Mouse (Mus musculus): ENCODE results near the gene Plekhs1. TPM values are rescaled to one million over a fixed set of nuclear protein-coding genes. Genes with fewer than 3 reads are reported as not detected.

Gene Plekhs1
- total and polyA plus RNA-seq, 2 experiments from 2014 or later, result 0.05 to 0.31 TPM

DNA sequence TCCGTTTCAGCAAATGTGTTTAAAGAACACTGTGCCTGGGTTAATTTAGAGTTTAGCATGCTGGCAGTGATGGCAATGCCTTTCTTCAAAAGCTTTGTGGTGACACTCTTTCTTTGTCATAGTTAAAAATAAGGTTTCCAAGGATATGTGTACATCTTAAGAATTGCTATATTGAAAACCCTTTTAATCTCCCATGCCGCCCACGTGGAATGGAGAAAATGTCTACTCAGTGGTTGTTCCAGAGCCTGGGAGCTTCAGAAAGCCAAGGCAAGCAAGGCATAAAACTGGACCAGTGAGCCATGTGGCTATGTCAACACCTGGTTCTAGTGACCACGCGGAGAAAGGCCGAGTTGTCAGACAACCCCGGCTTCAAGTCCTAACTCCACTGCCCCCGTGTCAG is 11.9 kb upstream of the Plekhs1 start:
- Histone ChIP-seq H3K27me3 (ENCODE audit: control insufficient read depth, insufficient read depth, low read length) (no peaks in the 10 kb centered on the region), H3K9ac (replicated peaks; ENCODE audit: low read depth, low read length) (no peak overlapping the region), H3K4me3 (ENCODE audit: low read depth, low read length) (no peak overlapping the region), H3K36me3 (replicated peaks; ENCODE audit: control insufficient read depth, insufficient read depth, low read length) (no peaks in the 10 kb centered on the region), H3K9me3 (replicated peaks; ENCODE audit: control insufficient read depth, low read length) (no peaks in the 10 kb centered on the region), H3K27ac (ENCODE audit: low read depth) (no peak overlapping the region), H3K4me2 (ENCODE audit: low read depth, low read length) (no peak overlapping the region), H3K4me1 (ENCODE audit: control insufficient read depth, insufficient read depth) (no peaks in the 10 kb centered on the region)
- no peak for DNase-seq (ENCODE audit: low spot score)
- no peak for ATAC-seq (ENCODE audit: insufficient read depth, low read depth)
- TF ChIP-seq EP300 (IDR thresholded peaks at IDR 0.05; ENCODE audit: low read depth) (no peak), CTCF (IDR thresholded peaks at IDR 0.05; ENCODE audit: low read depth) (no peak)
- WGBS, result 83% methylated on average over 8 of the region's 8 CpGs

DNA sequence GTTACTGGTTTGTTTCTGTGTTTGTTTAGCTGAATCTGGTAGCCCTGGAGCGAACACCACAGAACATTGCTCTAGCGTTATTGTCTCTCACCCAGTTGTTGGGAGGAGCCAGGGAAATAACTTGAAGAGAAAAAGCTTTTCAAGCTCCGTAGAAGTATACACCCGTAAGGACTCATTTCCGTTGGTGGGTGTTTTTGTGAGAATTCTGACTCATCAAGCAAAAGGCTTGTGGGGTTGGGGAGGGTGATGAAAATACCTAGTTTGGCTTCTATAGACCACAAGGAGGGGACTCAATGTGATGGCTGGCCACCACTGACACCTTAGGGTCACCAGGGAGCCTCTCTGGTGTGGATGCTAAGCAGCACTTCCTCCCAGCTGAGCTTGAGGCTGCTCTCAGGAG is 10.5 kb upstream of the Plekhs1 start:
- ATAC-seq (ENCODE audit: insufficient read depth, low read depth), result no peak
- Histone ChIP-seq H3K4me3 (ENCODE audit: low read depth, low read length) (no peak overlapping the region), H3K36me3 (replicated peaks; ENCODE audit: control insufficient read depth, insufficient read depth, low read length) (no peaks in the 10 kb centered on the region), H3K4me1 (ENCODE audit: control insufficient read depth, insufficient read depth) (no peaks in the 10 kb centered on the region), H3K27me3 (ENCODE audit: control insufficient read depth, insufficient read depth, low read length) (no peaks in the 10 kb centered on the region), H3K27ac (ENCODE audit: low read depth) (no peak overlapping the region), H3K9me3 (replicated peaks; ENCODE audit: control insufficient read depth, low read length) (no peaks in the 10 kb centered on the region), H3K4me2 (ENCODE audit: low read depth, low read length) (no peak overlapping the region), H3K9ac (replicated peaks; ENCODE audit: low read depth, low read length) (no peak overlapping the region)
- WGBS, result 71% methylated on average over 5 of the region's 5 CpGs
- no peak for DNase-seq (ENCODE audit: low spot score)
- no peak for TF ChIP-seq EP300 (IDR thresholded peaks at IDR 0.05; ENCODE audit: low read depth)

DNA sequence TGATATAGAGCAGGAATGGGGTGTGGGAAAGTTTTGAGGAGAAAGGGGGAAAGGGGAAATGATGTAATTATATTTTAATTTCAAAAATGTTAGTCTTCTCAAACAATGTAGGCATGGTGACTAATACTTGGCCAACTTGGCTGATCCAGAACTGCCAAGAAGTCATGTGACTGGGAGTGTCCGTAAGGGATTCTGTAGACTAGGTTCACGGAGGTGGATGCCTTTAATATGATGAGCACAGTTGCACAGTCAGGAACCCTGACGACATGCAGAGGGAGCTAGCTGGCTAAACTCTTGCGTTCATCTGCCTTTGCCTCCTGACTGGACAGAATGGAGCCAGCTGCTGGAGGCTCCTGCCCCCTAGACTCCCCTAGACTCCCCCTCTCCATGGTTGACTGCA is 9.6 kb upstream of the Plekhs1 start:
- Histone ChIP-seq H3K36me3 (replicated peaks; ENCODE audit: control insufficient read depth, insufficient read depth, low read length) (no peaks in the 10 kb centered on the region), H3K27me3 (ENCODE audit: control insufficient read depth, insufficient read depth, low read length) (no peaks in the 10 kb centered on the region), H3K27ac (ENCODE audit: low read depth) (no peak overlapping the region), H3K4me2 (ENCODE audit: low read depth, low read length) (no peak overlapping the region), H3K4me1 (ENCODE audit: control insufficient read depth, insufficient read depth) (no peaks in the 10 kb centered on the region), H3K4me3 (ENCODE audit: low read depth, low read length) (no peak overlapping the region), H3K9me3 (replicated peaks; ENCODE audit: control insufficient read depth, low read length) (no peaks in the 10 kb centered on the region), H3K9ac (replicated peaks; ENCODE audit: low read depth, low read length) (no peak overlapping the region)
- TF ChIP-seq CTCF (IDR thresholded peaks at IDR 0.05; ENCODE audit: low read depth) (no peak), EP300 (IDR thresholded peaks at IDR 0.05; ENCODE audit: low read depth) (no peak)
- 62% methylated on average over 4 of the region's 4 CpGs for WGBS
- ATAC-seq (ENCODE audit: insufficient read depth, low read depth) (no peak; the same call in 1 of the 2 replicates), DNase-seq (ENCODE audit: low spot score) (peak; percentile 15)

DNA sequence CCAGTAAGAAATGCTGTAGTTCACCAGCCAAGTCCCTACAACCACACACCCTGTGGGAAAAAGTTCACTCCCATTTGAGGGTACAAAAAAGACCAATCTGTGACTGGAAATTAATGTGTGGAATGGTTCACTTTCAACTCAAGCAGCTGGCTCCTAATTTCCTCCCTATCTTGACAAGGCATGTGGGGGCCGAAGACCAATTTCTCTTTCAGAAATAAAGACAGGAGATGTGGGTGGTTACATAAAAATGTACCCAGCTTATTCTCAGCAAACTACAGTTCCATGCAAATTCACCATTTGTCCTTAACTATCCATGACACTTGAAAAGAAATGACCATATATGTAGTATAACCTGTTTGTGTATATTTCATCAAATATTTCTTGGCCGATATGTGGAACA is 9.0 kb upstream of the Plekhs1 start:
- H3K27ac ChIP-seq (ENCODE audit: low read depth), result no peak overlapping the region
- no peaks in the 10 kb centered on the region for H3K4me1 ChIP-seq (ENCODE audit: control insufficient read depth, insufficient read depth)
- no peaks in the 10 kb centered on the region for H3K36me3 ChIP-seq (replicated peaks; ENCODE audit: control insufficient read depth, insufficient read depth, low read length)
- H3K4me2 ChIP-seq (ENCODE audit: low read depth, low read length), result no peak overlapping the region
- ATAC-seq (ENCODE audit: insufficient read depth, low read depth) (no peak), DNase-seq (ENCODE audit: low spot score) (no peak)
- H3K9ac ChIP-seq (replicated peaks; ENCODE audit: low read depth, low read length), result no peak overlapping the region
- TF ChIP-seq EP300 (IDR thresholded peaks at IDR 0.05; ENCODE audit: low read depth) (no peak), CTCF (IDR thresholded peaks at IDR 0.05; ENCODE audit: low read depth) (no peak)
- WGBS, result 75% methylated on average over 2 of the region's 2 CpGs
- no peak overlapping the region for H3K4me3 ChIP-seq (ENCODE audit: low read depth, low read length)
- no peaks in the 10 kb centered on the region for H3K27me3 ChIP-seq (ENCODE audit: control insufficient read depth, insufficient read depth, low read length)
- no peaks in the 10 kb centered on the region for H3K9me3 ChIP-seq (replicated peaks; ENCODE audit: control insufficient read depth, low read length)

DNA sequence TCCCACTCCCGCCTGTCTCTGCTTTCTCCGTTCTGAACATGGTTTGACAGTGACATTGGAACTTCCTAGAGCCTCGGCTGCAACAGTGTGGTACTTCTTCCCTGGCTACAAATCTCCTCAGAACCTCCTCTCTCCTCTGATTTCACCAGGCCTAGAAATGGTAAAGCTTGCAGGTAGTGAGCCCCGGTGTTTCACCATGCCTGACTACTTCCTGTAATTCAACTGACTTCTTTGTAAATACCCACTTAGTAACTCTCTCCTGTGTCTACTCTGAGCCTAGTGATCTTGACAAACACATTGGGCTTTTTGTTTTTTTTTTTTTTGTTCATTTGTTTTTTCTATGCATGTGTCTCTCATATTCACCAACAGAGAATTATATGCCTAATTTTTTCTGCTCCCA is 6.6 kb upstream of the Plekhs1 start:
- Histone ChIP-seq H3K36me3 (replicated peaks; ENCODE audit: control insufficient read depth, insufficient read depth, low read length) (no peaks in the 10 kb centered on the region), H3K4me1 (ENCODE audit: control insufficient read depth, insufficient read depth) (no peaks in the 10 kb centered on the region), H3K9ac (replicated peaks; ENCODE audit: low read depth, low read length) (no peak overlapping the region), H3K27me3 (ENCODE audit: control insufficient read depth, insufficient read depth, low read length) (no peaks in the 10 kb centered on the region), H3K9me3 (replicated peaks; ENCODE audit: control insufficient read depth, low read length) (no peaks in the 10 kb centered on the region), H3K27ac (ENCODE audit: low read depth) (no peak overlapping the region), H3K4me2 (ENCODE audit: low read depth, low read length) (no peak overlapping the region), H3K4me3 (ENCODE audit: low read depth, low read length) (no peak overlapping the region)
- no peak for DNase-seq (ENCODE audit: low spot score)
- ATAC-seq (ENCODE audit: insufficient read depth, low read depth), result no peak
- WGBS, result 38% methylated on average over 4 of the region's 4 CpGs
- TF ChIP-seq CTCF (IDR thresholded peaks at IDR 0.05; ENCODE audit: low read depth) (no peak), EP300 (IDR thresholded peaks at IDR 0.05; ENCODE audit: low read depth) (no peak)

DNA sequence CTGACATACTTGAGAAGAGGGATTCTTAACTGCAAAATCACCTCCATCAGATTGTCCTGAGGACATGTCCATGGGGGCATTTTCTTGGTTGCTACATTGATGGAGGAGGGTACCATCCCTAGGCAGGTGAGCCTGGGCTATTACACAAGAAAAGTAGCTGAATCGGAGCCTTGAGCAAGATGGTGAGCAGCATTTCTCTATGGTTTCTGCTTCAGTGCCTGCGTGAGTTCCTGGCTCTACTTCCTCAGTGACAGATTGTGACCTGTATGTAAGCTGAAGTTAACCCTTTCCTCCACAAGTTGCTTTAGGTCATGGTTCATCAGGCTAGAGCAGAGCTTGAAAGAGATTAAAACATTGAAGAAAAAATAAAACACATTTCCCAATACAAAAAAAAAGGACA is 6.1 kb upstream of the Plekhs1 start:
- Histone ChIP-seq H3K9me3 (replicated peaks; ENCODE audit: control insufficient read depth, low read length) (no peaks in the 10 kb centered on the region), H3K27me3 (ENCODE audit: control insufficient read depth, insufficient read depth, low read length) (no peaks in the 10 kb centered on the region), H3K36me3 (replicated peaks; ENCODE audit: control insufficient read depth, insufficient read depth, low read length) (no peaks in the 10 kb centered on the region), H3K4me2 (ENCODE audit: low read depth, low read length) (no peak overlapping the region), H3K27ac (ENCODE audit: low read depth) (no peak overlapping the region), H3K9ac (replicated peaks; ENCODE audit: low read depth, low read length) (no peak overlapping the region), H3K4me1 (ENCODE audit: control insufficient read depth, insufficient read depth) (no peaks in the 10 kb centered on the region), H3K4me3 (ENCODE audit: low read depth, low read length) (no peak overlapping the region)
- WGBS, result 35% methylated on average over 2 of the region's 2 CpGs
- ATAC-seq (ENCODE audit: insufficient read depth, low read depth), result no peak
- TF ChIP-seq CTCF (IDR thresholded peaks at IDR 0.05; ENCODE audit: low read depth) (no peak), EP300 (IDR thresholded peaks at IDR 0.05; ENCODE audit: low read depth) (no peak)
- no peak for DNase-seq (ENCODE audit: low spot score)
